Mouse (Mus musculus): Measurements from ENCODE around the gene Pdhx.

Pdhx gene

GRCm38 (mm10) chr2:103073219-103073982 lies at the start of gene Pdhx, which contains the start of gene Apip:
TSS of gene Pdhx (minus strand) at chr2:103073513.
TSS of gene Apip (plus strand) at chr2:103073675.
- DNase-seq (ENCODE audit: low spot score in 2 of 2) = peak; percentile 100

GRCm38 (mm10) chr2:103119197-103119854 lies 46.0 kb upstream of the Pdhx start:
- peak; percentile 38 to 75 for DNase-seq (ENCODE audit: low spot score in 2 of 2)

- DNase-seq (ENCODE audit: low spot score in 2 of 2) = no peak
These were observed 45.2 kb upstream of the Pdhx start for GRCm38 (mm10) chr2:103118324-103119196.

GRCm38 (mm10) chr2:103117212-103117611 lies 43.9 kb upstream of the Pdhx start:
- DNase-seq (ENCODE audit: low spot score in 2 of 2) = no peak

- DNase-seq (ENCODE audit: low spot score in 2 of 2) = no peak
These were observed 38.4 kb upstream of the Pdhx start for GRCm38 (mm10) chr2:103111669-103112068.

- DNase-seq (ENCODE audit: low spot score in 2 of 2) = no peak
These were observed 32.9 kb upstream of the Pdhx start for GRCm38 (mm10) chr2:103106172-103106571.

GRCm38 (mm10) chr2:103102595-103102994 lies 29.3 kb upstream of the Pdhx start:
- no peak for DNase-seq (ENCODE audit: low spot score in 2 of 2)

- DNase-seq (ENCODE audit: low spot score in 2 of 2) = no peak
These were observed 16.2 kb upstream of the Pdhx start for GRCm38 (mm10) chr2:103089521-103089920.

GRCm38 (mm10) chr2:103088099-103088498 lies 14.8 kb upstream of the Pdhx start:
- no peak for DNase-seq (ENCODE audit: low spot score in 2 of 2)

GRCm38 (mm10) chr2:103086432-103086831 lies 13.1 kb upstream of the Pdhx start:
- no peak for DNase-seq (ENCODE audit: low spot score in 2 of 2)

- DNase-seq (ENCODE audit: low spot score in 2 of 2) = no peak
These were observed 12.3 kb upstream of the Pdhx start for GRCm38 (mm10) chr2:103085633-103086032.

- peak in 1 of 2 experiments; percentile 36 for DNase-seq (ENCODE audit: low spot score in 2 of 2)
These were observed 11.1 kb upstream of the Pdhx start for GRCm38 (mm10) chr2:103084451-103084850.

GRCm38 (mm10) chr2:103082853-103083252 lies 9.5 kb upstream of the Pdhx start:
- no peak for DNase-seq (ENCODE audit: low spot score in 2 of 2)

- no peak for DNase-seq (ENCODE audit: low spot score in 2 of 2)
These were observed 8.4 kb upstream of the Pdhx start for GRCm38 (mm10) chr2:103081706-103082105.

GRCm38 (mm10) chr2:103081117-103081516 lies 7.8 kb upstream of the Pdhx start:
- DNase-seq (ENCODE audit: low spot score in 2 of 2) = no peak

- no peak for DNase-seq (ENCODE audit: low spot score in 2 of 2)
These were observed 2.7 kb downstream of the Pdhx start for GRCm38 (mm10) chr2:103070586-103070985.

GRCm38 (mm10) chr2:103069752-103070405 lies 3.4 kb downstream of the Pdhx start:
- no peak for DNase-seq (ENCODE audit: low spot score in 2 of 2)

- no peak for DNase-seq (ENCODE audit: low spot score in 2 of 2)
These were observed 4.7 kb downstream of the Pdhx start for GRCm38 (mm10) chr2:103068602-103069001.

- no peak for DNase-seq (ENCODE audit: low spot score in 2 of 2)
These were observed 5.6 kb downstream of the Pdhx start for GRCm38 (mm10) chr2:103067552-103068207.

GRCm38 (mm10) chr2:103066683-103067551 lies 6.4 kb downstream of the Pdhx start:
- no peak for DNase-seq (ENCODE audit: low spot score in 2 of 2)

Measured in spleen, postnatal 10 days (tissue).